Mouse (Mus musculus): ENCODE results near the gene Vrk3.

Gene Vrk3

DNA sequence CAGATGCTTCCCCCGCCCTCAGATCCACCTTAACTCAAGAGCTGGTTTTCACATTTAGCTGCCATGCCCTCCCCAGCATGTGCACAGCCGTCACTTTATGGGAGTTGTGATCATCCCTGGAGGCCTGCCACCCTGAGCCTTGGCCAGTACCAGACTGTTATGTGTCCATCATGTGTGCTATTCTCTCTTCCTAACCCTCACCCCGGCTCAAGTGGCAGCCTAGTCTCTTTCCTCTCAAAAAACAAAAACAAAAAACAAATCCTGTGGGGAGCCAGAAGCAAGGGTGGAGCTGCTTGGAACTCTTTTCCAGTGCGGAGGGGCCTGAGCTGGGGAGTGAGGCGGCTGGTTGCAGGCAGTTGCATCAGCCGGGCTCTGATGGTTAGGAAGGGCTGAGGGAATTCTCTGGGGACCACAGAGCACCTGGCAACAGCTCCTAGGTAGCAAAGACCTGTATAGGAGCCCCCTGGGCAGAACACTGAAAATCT, 70.6 kb downstream of the Vrk3 start:
- DNase-seq (ENCODE audit: low read depth): peak; percentile 89

DNA sequence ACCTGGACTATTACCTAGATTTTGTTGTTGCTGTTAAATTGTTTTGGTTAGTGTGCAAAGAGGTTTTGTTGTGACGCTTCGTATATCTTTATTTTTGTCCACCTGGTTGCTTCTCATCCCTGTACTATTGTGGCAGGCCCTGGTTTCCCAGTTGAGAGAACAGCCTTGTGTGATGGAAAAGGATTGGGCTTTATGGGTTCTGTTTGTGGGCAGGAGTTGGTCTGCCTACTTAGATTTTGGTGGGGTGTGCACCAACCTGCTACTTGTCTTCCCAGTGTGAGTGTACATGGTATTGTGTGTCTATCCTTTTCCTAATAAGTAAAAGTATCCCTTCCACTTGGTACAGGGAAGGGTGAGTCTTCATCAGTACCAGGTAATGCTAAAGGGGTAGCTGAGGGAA, 71.2 kb downstream of the Vrk3 start:
- no peak for DNase-seq (ENCODE audit: low read depth)

DNA sequence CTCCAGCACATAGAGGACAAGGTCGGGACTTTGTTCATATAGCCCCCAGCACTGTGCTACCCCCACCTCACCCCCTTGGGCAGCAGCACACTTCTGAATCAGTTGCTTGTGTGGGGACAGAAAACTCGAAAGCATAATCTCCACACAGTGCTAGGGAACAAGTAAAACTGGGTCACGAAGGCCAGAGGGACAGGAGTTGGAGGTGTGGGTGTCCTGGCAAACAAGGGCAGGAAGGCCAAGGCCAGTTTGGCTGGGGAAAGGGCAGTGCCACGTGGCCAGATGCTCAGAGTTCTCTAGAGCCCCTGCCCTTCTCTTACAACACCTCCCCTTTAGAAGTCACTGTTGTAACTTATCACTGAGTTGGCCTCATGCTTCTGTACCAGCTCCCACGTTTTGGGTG, 71.7 kb downstream of the Vrk3 start:
- no peak for DNase-seq (ENCODE audit: low read depth)

DNA sequence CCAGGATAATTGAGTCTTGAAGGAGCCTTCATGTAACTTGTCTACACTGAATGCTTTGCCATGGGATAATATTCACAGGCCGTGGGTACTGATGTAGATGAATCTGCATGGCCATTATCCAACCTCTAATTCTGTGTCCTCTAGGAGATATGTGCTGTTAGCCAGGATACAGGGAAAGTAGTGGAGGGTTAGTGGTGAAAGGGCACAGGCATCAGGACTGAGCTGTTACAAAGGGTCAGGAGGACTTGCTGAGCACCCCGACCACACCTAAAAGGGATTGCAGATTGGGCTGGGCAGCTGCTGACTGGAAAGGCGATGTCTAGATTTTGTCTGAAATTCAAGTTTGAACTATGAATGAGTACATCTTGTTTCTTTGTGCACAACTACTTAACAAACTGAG, 72.3 kb downstream of the Vrk3 start:
- no peak for DNase-seq (ENCODE audit: low read depth)

DNA sequence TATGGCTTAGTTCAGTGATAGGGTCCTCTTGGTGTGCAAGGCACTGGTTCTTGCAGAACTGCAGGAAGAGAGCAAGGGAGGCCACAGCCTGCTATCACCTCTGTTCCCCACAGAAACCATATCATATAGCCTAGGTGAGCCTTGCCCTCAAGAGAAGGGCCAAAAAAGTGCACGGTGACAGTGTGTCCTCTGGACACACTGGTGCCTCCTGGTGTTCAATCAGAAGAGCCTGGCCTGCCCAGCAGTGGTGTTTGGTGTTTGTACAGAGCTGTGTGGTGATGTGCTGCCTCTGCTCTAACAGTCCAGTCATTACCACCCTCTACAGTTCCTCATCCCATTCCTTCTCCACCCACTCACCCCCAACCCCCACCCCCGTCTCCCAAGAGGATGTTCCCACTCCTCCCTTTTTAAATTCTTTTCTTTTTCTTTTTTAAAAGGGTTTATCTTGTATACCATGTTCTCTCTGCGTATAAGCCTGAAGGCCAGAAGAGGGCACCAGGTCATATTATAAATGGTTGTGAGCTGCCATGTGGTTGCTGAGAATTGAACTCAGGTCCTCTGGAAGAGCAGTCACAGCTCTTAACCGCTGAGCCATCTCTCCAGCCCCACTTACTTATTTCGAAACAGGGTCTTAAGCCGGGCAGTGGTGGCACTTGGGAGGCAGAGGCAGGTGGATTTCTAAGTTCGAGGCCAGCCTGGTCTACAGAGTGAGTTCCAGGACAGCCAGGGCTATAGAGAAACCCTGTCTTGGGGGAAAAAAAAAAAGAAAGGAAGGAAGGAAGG, 73.6 kb downstream of the Vrk3 start:
- no peak for DNase-seq (ENCODE audit: low read depth)

DNA sequence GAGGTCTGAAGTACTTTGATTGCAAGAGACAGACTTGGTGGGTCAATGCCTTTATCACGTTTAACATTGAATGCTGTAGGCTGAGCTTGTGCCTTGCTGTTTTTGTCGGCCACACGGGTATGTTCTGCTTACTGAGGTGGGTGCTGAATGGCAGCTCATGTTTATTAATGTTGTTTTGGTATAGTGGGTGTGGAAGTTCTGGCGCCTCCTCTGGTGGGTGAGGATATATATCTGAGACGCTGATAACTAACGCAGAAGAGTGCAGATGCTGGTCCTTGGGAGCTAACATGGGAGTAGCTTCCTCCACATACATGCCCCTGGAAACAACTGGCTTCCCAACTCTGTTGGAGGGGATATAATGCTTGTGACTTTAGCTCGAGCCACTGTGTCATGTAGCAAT, 75.2 kb downstream of the Vrk3 start:
- DNase-seq (ENCODE audit: low read depth): peak; percentile 39

DNA sequence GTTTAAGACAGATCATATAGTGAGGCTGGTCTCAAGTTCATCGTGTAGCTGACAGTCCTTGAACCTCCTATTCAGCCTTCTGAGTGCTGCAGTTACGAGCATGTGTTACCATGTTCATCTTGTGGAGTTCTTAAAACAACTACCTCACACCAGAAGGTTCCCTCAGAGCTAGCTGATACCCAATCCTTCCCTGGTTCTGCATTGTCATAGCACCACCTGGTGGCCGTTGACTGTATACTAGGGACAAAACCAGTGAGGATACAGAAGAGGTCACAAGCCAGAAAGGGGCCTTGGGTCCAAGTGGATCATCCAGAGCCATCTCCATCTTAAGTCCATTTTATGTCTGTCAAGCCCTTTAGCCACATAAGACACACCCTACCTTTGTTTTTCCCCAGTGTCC, 76.7 kb downstream of the Vrk3 start:
- peak; percentile 90 for DNase-seq (ENCODE audit: low read depth)

DNA sequence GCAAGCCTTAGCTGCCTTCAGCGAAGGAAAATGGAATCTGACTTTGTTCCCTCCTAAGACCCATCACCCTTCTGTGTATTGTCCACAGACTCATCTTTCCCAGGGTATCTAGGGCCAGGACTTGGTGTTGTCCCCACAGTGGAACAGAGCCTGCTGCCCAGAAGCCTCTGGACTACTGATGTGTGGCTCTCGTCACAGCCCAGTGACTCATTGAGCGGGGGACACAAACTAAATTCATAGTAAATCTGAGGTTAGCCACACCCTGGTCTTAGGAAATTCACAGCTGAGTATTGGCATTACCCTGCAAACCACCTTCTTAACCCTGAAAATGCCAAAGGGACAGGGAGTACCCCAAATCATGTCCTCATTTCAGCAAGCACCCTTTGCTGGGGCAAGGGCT, 78.6 kb downstream of the Vrk3 start:
- no peak for DNase-seq (ENCODE audit: low read depth)

All from NIH3T3 (cell line).